Mouse (Mus musculus): ENCODE data around the gene Agap1. TPM values are rescaled to one million over a fixed set of nuclear protein-coding genes. Genes with fewer than 3 reads are reported as not detected.

The Agap1 gene
- polyA plus RNA-seq (2014; fragmentation: Nextera tagmentation; extraction: Ambion mirVana), result 16.6 and 17.9 TPM in 2 replicates

DNA sequence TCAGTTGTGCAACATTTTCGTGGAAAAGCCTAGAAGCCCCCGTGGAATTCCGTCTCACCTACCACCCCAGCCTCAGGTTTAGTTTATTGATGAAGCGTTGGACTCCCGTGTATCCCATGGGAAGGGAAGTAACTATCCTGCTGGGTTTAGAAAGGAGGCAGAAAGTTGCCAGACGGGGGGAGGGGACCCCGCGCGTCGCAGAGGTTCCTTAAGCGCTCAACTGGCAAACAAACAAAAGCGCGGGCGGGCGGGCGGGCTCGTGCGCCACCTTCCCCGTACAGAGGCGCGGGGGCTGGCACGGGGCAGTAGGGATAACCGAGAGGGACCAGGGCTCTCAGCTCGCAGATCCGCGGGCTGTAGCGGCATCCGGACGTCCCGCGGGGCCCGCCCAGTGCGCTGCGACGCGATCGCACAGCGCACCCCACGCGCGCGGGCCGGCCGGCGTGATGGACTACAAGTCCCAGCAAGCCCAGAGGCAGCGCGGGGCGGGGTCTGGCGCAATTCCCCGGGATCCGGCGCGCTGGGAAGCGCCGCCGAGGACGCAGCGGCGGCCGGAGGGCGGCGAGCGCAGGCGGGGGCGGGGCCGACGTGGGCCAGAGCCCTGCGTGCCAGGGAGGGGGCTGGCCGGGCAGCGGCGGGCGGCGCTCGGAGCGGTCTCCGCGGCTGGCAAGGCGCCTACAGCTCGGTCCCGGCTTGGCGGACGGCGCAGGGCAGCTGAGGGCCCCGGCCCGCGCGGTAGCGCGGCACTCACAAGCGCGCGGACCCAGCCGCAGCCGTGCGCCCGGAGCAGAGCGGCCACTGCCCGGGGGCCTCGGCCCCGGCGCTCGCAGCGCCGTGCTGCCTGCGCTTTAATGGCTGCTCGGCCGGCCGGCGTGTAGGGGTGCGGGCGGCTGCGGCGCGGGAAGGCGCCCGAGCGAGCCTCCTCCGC, at the start of gene Agap1:
Agap1 (plus strand) TSS at position 611 of the 928 bp plus-strand sequence.
- Histone ChIP-seq H3K9ac (ENCODE audit: low read length) (peak within 1 kb of the TSS; percentile 80), H3K27me3 (replicated peaks; ENCODE audit: control insufficient read depth, insufficient read depth, low read length) (no peaks in the 10 kb centered on the region), H3K36me3 (ENCODE audit: control insufficient read depth, insufficient read depth, low read length) (no peaks in the 10 kb centered on the region), H3K4me3 (ENCODE audit: low read depth, low read length) (peak within 1 kb of the TSS; percentile 77), H3K4me1 (replicated peaks; ENCODE audit: control insufficient read depth, insufficient read depth, low read length) (peaks cover 14% of the 10 kb centered on the region), H3K27ac (ENCODE audit: low read depth) (peak within 1 kb of the TSS; percentile 84), H3K9me3 (ENCODE audit: control insufficient read depth, low read length) (peaks cover 6% of the 10 kb centered on the region; the same call in 1 of the 2 replicates), H3K4me2 (ENCODE audit: low read length) (peak within 1 kb of the TSS; percentile 92)
- under 1% methylated on average over 116 of the region's 118 CpGs for WGBS
- DNase-seq (ENCODE audit: low spot score) (peak; percentile 92), ATAC-seq (replicated peaks; ENCODE audit: low FRiP score, low TSS enrichment, low read depth) (peak; percentile 92)

GRCm38 (mm10) chr1:89405991-89406390, 48.6 kb upstream of the Agap1 start:
- Histone ChIP-seq H3K4me1 (replicated peaks; ENCODE audit: control insufficient read depth, insufficient read depth, low read length) (no peaks in the 10 kb centered on the region), H3K27me3 (replicated peaks; ENCODE audit: control insufficient read depth, insufficient read depth, low read length) (no peaks in the 10 kb centered on the region), H3K9me3 (ENCODE audit: control insufficient read depth, low read length) (no peaks in the 10 kb centered on the region), H3K4me3 (ENCODE audit: low read depth, low read length) (no peak overlapping the region), H3K9ac (ENCODE audit: low read length) (no peak overlapping the region), H3K27ac (ENCODE audit: low read depth) (no peak overlapping the region), H3K36me3 (ENCODE audit: control insufficient read depth, insufficient read depth, low read length) (no peaks in the 10 kb centered on the region), H3K4me2 (ENCODE audit: low read length) (no peak overlapping the region)
- ATAC-seq (replicated peaks; ENCODE audit: low FRiP score, low TSS enrichment, low read depth), result no peak
- no peak for DNase-seq (ENCODE audit: low spot score)
- 61% methylated on average over 6 of the region's 6 CpGs for WGBS

DNA sequence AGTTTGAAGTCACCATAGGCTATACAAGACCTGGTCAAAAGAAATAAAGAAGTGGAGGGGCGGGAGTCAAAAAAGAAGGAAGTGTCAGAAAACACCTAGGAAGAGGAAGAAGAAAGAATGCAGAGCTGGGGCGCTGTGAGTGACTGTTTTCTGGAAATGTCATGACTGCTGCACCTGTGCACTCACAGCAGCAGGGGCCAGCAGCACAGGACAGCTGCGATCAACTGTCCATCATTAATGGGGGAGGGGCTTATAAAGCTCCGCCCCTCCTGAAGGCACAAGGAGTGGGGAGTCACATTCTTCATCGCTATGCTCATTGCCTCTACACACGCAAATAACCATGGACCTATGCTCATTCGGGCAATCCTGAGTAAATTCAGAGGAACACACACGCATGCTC, 46.6 kb upstream of the Agap1 start:
- Histone ChIP-seq H3K9ac (ENCODE audit: low read length) (no peak overlapping the region), H3K27ac (ENCODE audit: low read depth) (no peak overlapping the region), H3K4me3 (ENCODE audit: low read depth, low read length) (no peak overlapping the region), H3K4me2 (ENCODE audit: low read length) (no peak overlapping the region), H3K36me3 (ENCODE audit: control insufficient read depth, insufficient read depth, low read length) (no peaks in the 10 kb centered on the region), H3K4me1 (replicated peaks; ENCODE audit: control insufficient read depth, insufficient read depth, low read length) (no peaks in the 10 kb centered on the region), H3K27me3 (replicated peaks; ENCODE audit: control insufficient read depth, insufficient read depth, low read length) (no peaks in the 10 kb centered on the region), H3K9me3 (ENCODE audit: control insufficient read depth, low read length) (no peaks in the 10 kb centered on the region)
- DNase-seq (ENCODE audit: low spot score) (no peak), ATAC-seq (replicated peaks; ENCODE audit: low FRiP score, low TSS enrichment, low read depth) (no peak)
- 89% methylated on average over 8 of the region's 8 CpGs for WGBS

DNA sequence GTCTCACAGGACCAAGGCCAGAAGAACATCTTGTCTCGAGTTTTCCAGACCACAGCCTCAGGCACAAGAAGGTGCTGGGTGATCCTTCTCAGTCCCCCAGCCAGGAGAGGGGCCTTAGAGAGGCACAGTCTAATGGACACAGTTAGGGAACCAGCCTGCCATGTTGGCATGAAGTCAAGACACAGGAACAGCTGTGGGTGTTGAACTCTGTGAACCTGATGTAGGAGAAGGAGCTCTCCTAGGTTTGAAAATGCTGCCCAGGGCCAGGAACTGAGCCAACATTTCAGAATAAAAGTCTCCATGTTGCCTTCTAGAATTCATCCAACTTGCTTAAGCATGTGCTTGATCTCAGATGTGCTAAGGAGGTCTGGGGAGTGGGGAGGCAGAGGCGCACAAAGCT, 41.5 kb upstream of the Agap1 start:
- ATAC-seq (replicated peaks; ENCODE audit: low FRiP score, low TSS enrichment, low read depth) (no peak), DNase-seq (ENCODE audit: low spot score) (no peak)
- Histone ChIP-seq H3K27ac (ENCODE audit: low read depth) (no peak overlapping the region), H3K36me3 (ENCODE audit: control insufficient read depth, insufficient read depth, low read length) (no peaks in the 10 kb centered on the region), H3K4me2 (ENCODE audit: low read length) (no peak overlapping the region), H3K9me3 (ENCODE audit: control insufficient read depth, low read length) (no peaks in the 10 kb centered on the region), H3K27me3 (replicated peaks; ENCODE audit: control insufficient read depth, insufficient read depth, low read length) (no peaks in the 10 kb centered on the region), H3K9ac (ENCODE audit: low read length) (no peak overlapping the region), H3K4me3 (ENCODE audit: low read depth, low read length) (no peak overlapping the region), H3K4me1 (replicated peaks; ENCODE audit: control insufficient read depth, insufficient read depth, low read length) (no peaks in the 10 kb centered on the region)
- 69% methylated on average over 2 of the region's 2 CpGs for WGBS

- Histone ChIP-seq H3K4me3 (ENCODE audit: low read depth, low read length) (no peak overlapping the region), H3K4me1 (replicated peaks; ENCODE audit: control insufficient read depth, insufficient read depth, low read length) (no peaks in the 10 kb centered on the region), H3K9me3 (ENCODE audit: control insufficient read depth, low read length) (no peaks in the 10 kb centered on the region), H3K36me3 (ENCODE audit: control insufficient read depth, insufficient read depth, low read length) (no peaks in the 10 kb centered on the region), H3K27ac (ENCODE audit: low read depth) (no peak overlapping the region), H3K9ac (ENCODE audit: low read length) (no peak overlapping the region), H3K27me3 (replicated peaks; ENCODE audit: control insufficient read depth, insufficient read depth, low read length) (no peaks in the 10 kb centered on the region), H3K4me2 (ENCODE audit: low read length) (no peak overlapping the region)
- DNase-seq (ENCODE audit: low spot score) (no peak), ATAC-seq (replicated peaks; ENCODE audit: low FRiP score, low TSS enrichment, low read depth) (no peak)
- 50% methylated on average over 9 of the region's 9 CpGs for WGBS
These were observed 40.0 kb upstream of the Agap1 start for GRCm38 (mm10) chr1:89414563-89414962.

- H3K4me3 ChIP-seq (ENCODE audit: low read depth, low read length), result no peak overlapping the region
- H3K27ac ChIP-seq (ENCODE audit: low read depth), result no peak overlapping the region
- ATAC-seq (replicated peaks; ENCODE audit: low FRiP score, low TSS enrichment, low read depth), result no peak
- H3K9ac ChIP-seq (ENCODE audit: low read length), result no peak overlapping the region
- no peaks in the 10 kb centered on the region for H3K9me3 ChIP-seq (ENCODE audit: control insufficient read depth, low read length)
- no peaks in the 10 kb centered on the region for H3K4me1 ChIP-seq (replicated peaks; ENCODE audit: control insufficient read depth, insufficient read depth, low read length)
- no peaks in the 10 kb centered on the region for H3K36me3 ChIP-seq (ENCODE audit: control insufficient read depth, insufficient read depth, low read length)
- WGBS, result 31% methylated on average over 5 of the region's 5 CpGs
- no peak for DNase-seq (ENCODE audit: low spot score)
- no peaks in the 10 kb centered on the region for H3K27me3 ChIP-seq (replicated peaks; ENCODE audit: control insufficient read depth, insufficient read depth, low read length)
- no peak overlapping the region for H3K4me2 ChIP-seq (ENCODE audit: low read length)
These were observed 37.7 kb upstream of the Agap1 start for GRCm38 (mm10) chr1:89416929-89417328.

DNA sequence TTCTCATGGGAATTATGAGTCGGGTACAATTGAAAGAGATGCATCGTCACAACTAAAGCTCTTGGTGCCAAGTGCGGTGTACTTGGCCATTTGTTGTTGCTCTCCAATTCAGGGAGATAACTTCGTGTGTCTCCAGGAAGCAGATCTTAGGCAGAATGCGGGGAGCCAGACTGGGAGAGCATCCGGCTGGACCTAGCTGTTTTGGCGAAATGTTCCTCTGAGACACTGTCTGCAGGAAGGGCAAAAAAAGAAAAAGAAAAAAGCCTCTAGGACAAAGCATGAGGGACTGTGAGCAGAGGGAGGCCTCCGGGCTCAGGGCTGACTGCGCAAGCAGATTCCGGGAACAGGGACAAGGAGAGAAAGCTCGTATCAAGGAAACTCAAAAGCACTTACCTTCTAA, 34.0 kb upstream of the Agap1 start:
- no peaks in the 10 kb centered on the region for H3K27me3 ChIP-seq (replicated peaks; ENCODE audit: control insufficient read depth, insufficient read depth, low read length)
- ATAC-seq (replicated peaks; ENCODE audit: low FRiP score, low TSS enrichment, low read depth) (no peak), DNase-seq (ENCODE audit: low spot score) (no peak)
- H3K9ac ChIP-seq (ENCODE audit: low read length), result no peak overlapping the region
- no peak overlapping the region for H3K4me3 ChIP-seq (ENCODE audit: low read depth, low read length)
- no peaks in the 10 kb centered on the region for H3K4me1 ChIP-seq (replicated peaks; ENCODE audit: control insufficient read depth, insufficient read depth, low read length)
- 80% methylated on average over 11 of the region's 11 CpGs for WGBS
- H3K4me2 ChIP-seq (ENCODE audit: low read length), result no peak overlapping the region
- no peaks in the 10 kb centered on the region for H3K36me3 ChIP-seq (ENCODE audit: control insufficient read depth, insufficient read depth, low read length)
- H3K27ac ChIP-seq (ENCODE audit: low read depth), result no peak overlapping the region
- H3K9me3 ChIP-seq (ENCODE audit: control insufficient read depth, low read length), result no peaks in the 10 kb centered on the region

- Histone ChIP-seq H3K9ac (ENCODE audit: low read length) (no peak overlapping the region), H3K4me1 (replicated peaks; ENCODE audit: control insufficient read depth, insufficient read depth, low read length) (no peaks in the 10 kb centered on the region), H3K9me3 (ENCODE audit: control insufficient read depth, low read length) (no peaks in the 10 kb centered on the region), H3K4me2 (ENCODE audit: low read length) (no peak overlapping the region), H3K4me3 (ENCODE audit: low read depth, low read length) (no peak overlapping the region), H3K27me3 (replicated peaks; ENCODE audit: control insufficient read depth, insufficient read depth, low read length) (no peaks in the 10 kb centered on the region), H3K27ac (ENCODE audit: low read depth) (no peak overlapping the region), H3K36me3 (ENCODE audit: control insufficient read depth, insufficient read depth, low read length) (no peaks in the 10 kb centered on the region)
- DNase-seq (ENCODE audit: low spot score) (no peak), ATAC-seq (replicated peaks; ENCODE audit: low FRiP score, low TSS enrichment, low read depth) (no peak)
- 71% methylated on average over 4 of the region's 4 CpGs for WGBS
These were observed 33.2 kb upstream of the Agap1 start for GRCm38 (mm10) chr1:89421401-89421800.

DNA sequence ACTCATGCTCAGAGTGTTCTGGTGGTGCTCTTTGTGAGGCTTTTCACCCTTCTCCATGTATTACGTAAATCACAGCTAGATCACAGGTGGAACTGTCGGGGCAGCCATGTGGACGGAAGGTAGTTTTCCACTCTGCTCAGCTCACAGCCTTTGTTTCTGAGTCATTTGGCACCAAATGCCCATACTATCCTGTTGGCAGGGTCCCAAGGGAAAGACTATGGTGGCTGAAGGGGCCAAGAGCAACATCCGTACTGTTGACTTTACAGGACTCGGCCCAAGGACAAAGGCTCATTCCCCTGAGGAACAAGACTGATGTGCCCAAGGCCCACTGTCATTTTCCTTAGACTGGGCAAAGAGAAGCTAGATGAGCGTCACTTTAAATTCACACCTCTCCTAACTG, 30.0 kb upstream of the Agap1 start:
- no peak overlapping the region for H3K4me3 ChIP-seq (ENCODE audit: low read depth, low read length)
- H3K36me3 ChIP-seq (ENCODE audit: control insufficient read depth, insufficient read depth, low read length), result no peaks in the 10 kb centered on the region
- H3K4me2 ChIP-seq (ENCODE audit: low read length), result no peak overlapping the region
- no peaks in the 10 kb centered on the region for H3K4me1 ChIP-seq (replicated peaks; ENCODE audit: control insufficient read depth, insufficient read depth, low read length)
- no peaks in the 10 kb centered on the region for H3K9me3 ChIP-seq (ENCODE audit: control insufficient read depth, low read length)
- no peak for ATAC-seq (replicated peaks; ENCODE audit: low FRiP score, low TSS enrichment, low read depth)
- WGBS, result 88% methylated on average over 6 of the region's 6 CpGs
- H3K9ac ChIP-seq (ENCODE audit: low read length), result no peak overlapping the region
- DNase-seq (ENCODE audit: low spot score), result no peak
- H3K27ac ChIP-seq (ENCODE audit: low read depth), result no peak overlapping the region
- no peaks in the 10 kb centered on the region for H3K27me3 ChIP-seq (replicated peaks; ENCODE audit: control insufficient read depth, insufficient read depth, low read length)

All from intestine, embryonic 14.5 days (tissue).